28 mouse cellular contexts compared by ENCODE assay signal in the genomic region with DNA sequence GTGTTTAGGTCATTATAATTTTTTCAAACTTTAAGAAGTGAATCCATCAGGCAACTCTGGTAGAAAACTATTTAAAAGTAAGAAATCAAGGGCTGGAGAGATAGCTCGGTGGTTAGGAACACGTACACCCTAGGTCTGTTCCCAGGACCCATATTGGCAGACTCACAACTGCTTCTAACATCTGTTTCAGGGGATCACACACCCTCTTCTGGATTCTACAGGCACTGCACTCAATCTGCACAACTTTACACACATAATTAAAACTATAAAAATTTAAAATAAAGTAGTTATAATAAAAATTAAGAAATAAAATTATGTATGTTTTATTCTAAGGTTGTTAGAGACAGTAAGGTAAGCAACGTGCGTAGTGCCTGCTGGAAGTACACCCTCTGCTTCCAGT. TPM values are rescaled to one million over a fixed set of nuclear protein-coding genes. Genes with fewer than 3 reads are reported as not detected.
DNase-seq lines count a peak whose midpoint lies in the region; ATAC-seq and TF ChIP-seq lines count a peak whose summit lies in the region.
"Had no signal": no experiment of that assay in that cellular context is flagged by ENCODE, and none has a peak within 500 bp of the region (broad histone marks: within the 10 kb centered on the region; RNA-seq: fewer than 3 reads in every experiment).

No protein-coding gene starts in this region.

- no peaks in the 10 kb centered on the region for H3K4me1 ChIP-seq in heart, embryonic 10.5 days
- H3K4me1 ChIP-seq: embryonic facial prominence, embryonic 13.5 days; forebrain, embryonic 15.5 days; hindbrain, embryonic 13.5 days; intestine, embryonic 15.5 days; kidney, embryonic 15.5 days; megakaryocyte, embryonic 14.5 days had no signal

- H3K27me3 ChIP-seq in Patski = no peaks in the 10 kb centered on the region
- no peaks in the 10 kb centered on the region for H3K27me3 ChIP-seq in heart, embryonic 10.5 days (ENCODE audit: insufficient read depth, poor library complexity, severe bottlenecking)
- H3K27me3 ChIP-seq: embryonic facial prominence, embryonic 13.5 days; forebrain, embryonic 15.5 days; hindbrain, embryonic 13.5 days; intestine, embryonic 15.5 days; kidney, embryonic 15.5 days; megakaryocyte, embryonic 14.5 days had no signal

- DNase-seq in layer of hippocampus, adult 2 months (ENCODE audit: low spot score in 2 of 2) = no peak
- DNase-seq in layer of hippocampus, adult 9-10 months (ENCODE audit: low spot score) = no peak
- DNase-seq in CD4-positive, CD25-positive, alpha-beta regulatory T cell, adult 2 months (ENCODE audit: low read depth, low spot score) = peak; percentile 25
- DNase-seq in Patski (ENCODE audit: low read depth, low spot score) = no peak
- DNase-seq in thymus, adult 18-20 months = no peak
- DNase-seq in heart, embryonic 10.5 days (ENCODE audit: low spot score) = no peak
- no peak for DNase-seq in testis, postnatal 10 days (ENCODE audit: low spot score)
- DNase-seq: cerebellum, adult 8-10 months; heart, postnatal 14 days; layer of hippocampus, postnatal 36 days; lung, postnatal 10 days; retina, postnatal 1 day; right cerebral cortex, postnatal 4 days; thymus, postnatal 4 days had no signal

- in situ Hi-C loops in Patski (cut with MboI; ENCODE audit: low pct_unique_long_range_greater_than_20kb) = loop anchor here (10.0 kb wide), 1 partner anchor 263 kb away; no protein-coding TSS in a partner anchor

- peaks cover 21% of the 10 kb centered on the region for H3K36me3 ChIP-seq in heart, embryonic 10.5 days

- no peak for ATAC-seq in Patski
- ATAC-seq in megakaryocyte progenitor cell, adult 5-6 weeks (replicated peaks; ENCODE audit: poor library complexity) = peak; percentile 74
- ATAC-seq: forebrain, embryonic 15.5 days; intestine, embryonic 15.5 days had no signal

- POLR2A ChIA-PET in Patski (lab: Charles Lee) = no interaction called here

- CTCF ChIA-PET in Patski (lab: Charles Lee) = interaction anchor here (1.4 to 1.5 kb wide), 3 partner anchors 12 to 282 kb away, joined by 3 to 5 read pairs (median 3); no protein-coding TSS in a partner anchor

- no peak overlapping the region for H3K27ac ChIP-seq in layer of hippocampus, adult 2 months
- H3K27ac ChIP-seq in heart, embryonic 10.5 days = no peak overlapping the region
- H3K27ac ChIP-seq: embryonic facial prominence, embryonic 13.5 days; forebrain, embryonic 15.5 days; hindbrain, embryonic 13.5 days; intestine, embryonic 15.5 days; kidney, embryonic 15.5 days had no signal

- H3K4me3 ChIP-seq in layer of hippocampus, adult 2 months = no peak overlapping the region
- no peak overlapping the region for H3K4me3 ChIP-seq in heart, embryonic 10.5 days
- H3K4me3 ChIP-seq: embryonic facial prominence, embryonic 13.5 days; forebrain, embryonic 15.5 days; hindbrain, embryonic 13.5 days; intestine, embryonic 15.5 days; kidney, embryonic 15.5 days; megakaryocyte, embryonic 14.5 days had no signal

- WGBS in heart, embryonic 10.5 days = 71% methylated on average over 4 of the region's 4 CpGs

- H3K9me3 ChIP-seq in heart, embryonic 10.5 days = no peaks in the 10 kb centered on the region
- H3K9me3 ChIP-seq: embryonic facial prominence, embryonic 13.5 days; forebrain, embryonic 15.5 days; hindbrain, embryonic 13.5 days; intestine, embryonic 15.5 days; kidney, embryonic 15.5 days had no signal

- TF ChIP-seq CTCF in layer of hippocampus, adult 2 months (conservative IDR thresholded peaks at IDR 0.05) = peak; percentile 62
- peak; percentile 50 for TF ChIP-seq CTCF in Patski (IDR thresholded peaks at IDR 0.05)

RNA-seq across cellular contexts. Expression of gene Cldnd1, which starts 10.5 kb away (rescaled TPM):
- total RNA-seq in layer of hippocampus, adult 2 months (2021) = 10 to 100 TPM; 86.0 to 92.5 TPM
- polyA plus RNA-seq in Patski (2021) = 70.1 TPM
- 41.5 and 62.0 TPM in 2 replicates for total RNA-seq in megakaryocyte progenitor cell, adult 5-6 weeks (2015)
- total RNA-seq in megakaryocyte progenitor cell, adult 5-6 weeks (2017) = 14.3 and 17.6 TPM in 2 replicates
- polyA plus RNA-seq in heart, embryonic 10.5 days (2016; fragmentation: Nextera tagmentation; extraction: Ambion mirVana) = 106 TPM in 2 replicates

RNA-seq across cellular contexts. Expression of gene Gpr15, which starts 19.3 kb away (rescaled TPM):
- not detected for total RNA-seq in layer of hippocampus, adult 2 months (2021)
- not detected for polyA plus RNA-seq in Patski (2021)
- total RNA-seq in megakaryocyte progenitor cell, adult 5-6 weeks (2015) = 0.86 and 1.1 TPM in 2 replicates
- total RNA-seq in megakaryocyte progenitor cell, adult 5-6 weeks (2017) = 0.78 and 2.0 TPM in 2 replicates
- polyA plus RNA-seq in heart, embryonic 10.5 days (2016; fragmentation: Nextera tagmentation; extraction: Ambion mirVana) = not detected in 2 replicates
- total RNA-seq: adrenal gland, postnatal 4 days; gastrocnemius, postnatal 4 days; heart, postnatal 14 days; layer of hippocampus, postnatal 36 days; left cerebral cortex, postnatal 25 days had no signal
- polyA plus RNA-seq: heart, embryonic 11.5 days; hindbrain, embryonic 13.5 days; intestine, embryonic 15.5 days; kidney, embryonic 15.5 days; liver, embryonic 16.5 days; neural tube, embryonic 11.5 days had no signal

RNA-seq across cellular contexts. Expression of gene Olfr172, which starts 24.8 kb away (rescaled TPM):
- not detected for total RNA-seq in layer of hippocampus, adult 2 months (2021)
- not detected for polyA plus RNA-seq in Patski (2021)
- not detected in 2 replicates for total RNA-seq in megakaryocyte progenitor cell, adult 5-6 weeks (2015)
- total RNA-seq in megakaryocyte progenitor cell, adult 5-6 weeks (2017) = not detected in 2 replicates
- not detected in 2 replicates for polyA plus RNA-seq in heart, embryonic 10.5 days (2016; fragmentation: Nextera tagmentation; extraction: Ambion mirVana)
- total RNA-seq: adrenal gland, postnatal 4 days; gastrocnemius, postnatal 4 days; heart, postnatal 14 days; layer of hippocampus, postnatal 36 days; left cerebral cortex, postnatal 25 days had no signal
- polyA plus RNA-seq: embryonic facial prominence, embryonic 13.5 days; forebrain, embryonic 15.5 days; heart, embryonic 11.5 days; hindbrain, embryonic 13.5 days; intestine, embryonic 15.5 days; kidney, embryonic 15.5 days; liver, embryonic 16.5 days; neural tube, embryonic 11.5 days; testis, adult 2 months had no signal
